Mouse (Mus musculus) thymus, postnatal 4 days (tissue): ENCODE data around the gene Man2b2.

Experiments
- DNase-seq: peaks from one replicate; pipeline ENCODE4 v3.0.0; 2021

Gene Man2b2

GRCm38 (mm10) chr5:36829913-36830879 is at the start of gene Man2b2:
Gene Man2b2, minus strand, starts transcription at chr5:36830653.
- peak; percentile 97 for DNase-seq

DNA sequence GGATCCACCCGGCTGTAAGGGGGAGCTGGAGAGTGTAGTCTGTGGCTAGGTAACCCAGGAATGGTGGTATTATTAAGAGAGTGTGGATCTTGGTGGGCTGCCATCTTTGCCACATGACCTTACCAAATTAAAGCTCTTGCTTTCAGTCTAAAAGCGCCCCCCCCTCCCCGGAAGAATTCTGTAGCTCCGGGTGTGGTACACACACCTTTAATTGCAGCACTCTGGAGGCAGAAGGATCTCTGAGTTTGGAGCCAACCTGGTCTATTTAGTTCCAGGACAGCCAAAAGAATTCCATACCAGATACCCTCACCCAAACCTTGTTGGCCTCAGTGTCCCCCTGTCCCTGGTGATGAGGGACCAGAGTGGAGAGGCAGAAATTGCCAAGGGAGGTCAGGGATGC is 48.3 kb upstream of the Man2b2 start:
- DNase-seq = no peak

DNA sequence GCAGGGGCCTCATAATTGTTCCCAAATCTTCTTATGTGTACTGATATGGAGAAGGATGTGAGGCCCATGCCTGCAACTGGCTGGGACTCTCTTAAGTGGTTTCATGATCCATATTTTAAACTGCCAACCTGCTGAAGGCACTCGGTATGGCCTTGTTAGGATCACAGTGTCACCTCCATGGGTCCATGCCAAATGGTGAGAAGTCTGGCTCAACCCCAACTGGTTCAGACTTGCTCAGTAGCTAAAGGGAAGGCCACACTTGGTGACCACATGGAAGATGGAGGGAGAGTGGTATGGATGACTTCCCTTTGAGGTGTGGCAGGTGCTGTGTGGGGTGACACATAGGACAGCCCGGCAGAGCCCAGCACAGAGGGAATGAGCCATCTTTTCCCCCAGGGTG is 47.2 kb upstream of the Man2b2 start:
- DNase-seq = no peak

DNA sequence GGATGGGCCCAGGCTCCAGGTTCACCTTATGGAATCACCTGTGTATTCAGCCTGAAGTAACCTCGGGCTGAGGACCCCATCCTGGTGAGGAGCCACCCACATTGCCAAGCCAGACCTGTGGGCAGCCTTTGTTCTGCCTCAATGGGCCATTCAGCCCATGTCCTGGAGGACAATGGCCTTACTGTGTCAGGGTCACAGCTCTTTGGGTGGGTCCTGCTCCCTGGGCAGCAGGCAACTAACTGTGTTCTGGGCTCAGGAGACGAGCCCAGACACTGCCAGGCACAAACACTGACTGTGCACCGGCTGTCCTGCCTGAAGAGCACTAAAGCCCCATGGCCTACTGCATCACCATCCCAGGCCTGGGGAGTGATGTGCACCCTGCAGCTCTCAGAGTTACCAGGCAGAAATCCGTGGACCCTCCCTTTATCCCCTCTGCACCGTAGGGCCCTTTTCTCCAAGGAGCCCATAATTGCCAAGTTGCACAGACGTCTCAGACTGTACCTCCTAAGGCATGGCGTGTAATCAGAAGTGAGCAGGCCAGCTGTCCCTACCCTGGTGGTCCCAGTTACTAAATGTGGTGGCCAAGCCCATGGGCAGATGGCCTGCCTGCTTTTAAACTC is 46.4 kb upstream of the Man2b2 start:
- no peak for DNase-seq

DNA sequence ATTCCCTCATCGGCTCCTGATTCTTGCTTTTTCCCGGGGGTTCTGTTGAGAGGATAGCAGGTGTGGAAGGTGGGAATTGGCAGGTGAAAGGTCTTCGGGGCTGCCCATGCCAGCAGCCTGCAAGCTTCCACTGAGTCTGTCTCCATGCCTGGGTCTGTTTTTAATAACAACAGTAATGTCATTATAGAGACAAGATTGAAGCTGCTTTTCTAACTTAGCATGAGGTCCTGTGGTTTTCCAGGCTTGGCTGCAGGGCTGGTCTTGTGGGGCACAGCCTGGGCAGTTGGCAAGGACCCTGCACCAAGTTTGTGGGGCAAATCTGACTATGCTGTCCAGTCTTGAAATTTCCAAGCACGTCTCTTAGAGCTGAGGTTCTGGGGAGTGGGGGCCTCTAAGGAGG is 45.5 kb upstream of the Man2b2 start:
- no peak for DNase-seq

DNA sequence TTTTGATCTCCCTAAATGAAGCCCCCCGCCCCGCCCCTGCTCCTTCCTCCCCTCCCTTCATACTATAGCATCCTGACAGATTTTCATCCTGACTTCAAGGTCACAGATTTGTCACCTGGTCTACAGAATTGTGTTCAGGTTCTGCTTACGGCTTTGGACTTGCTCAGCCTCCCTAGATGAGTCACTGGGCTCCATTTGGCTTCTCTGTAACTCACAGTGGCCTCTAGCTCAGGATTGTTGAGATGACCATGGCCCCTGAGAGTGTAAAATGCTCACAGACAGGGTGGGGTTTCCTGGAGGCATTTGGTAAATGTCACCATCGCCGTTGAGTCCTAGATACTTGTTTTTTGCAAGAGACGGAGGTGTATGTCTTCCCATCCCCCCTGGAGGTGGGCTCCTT is 40.5 kb upstream of the Man2b2 start:
- DNase-seq = no peak

- peak; percentile 40 for DNase-seq
Measured at GRCm38 (mm10) chr5:36869578-36870236, 39.3 kb upstream of the Man2b2 start.

DNA sequence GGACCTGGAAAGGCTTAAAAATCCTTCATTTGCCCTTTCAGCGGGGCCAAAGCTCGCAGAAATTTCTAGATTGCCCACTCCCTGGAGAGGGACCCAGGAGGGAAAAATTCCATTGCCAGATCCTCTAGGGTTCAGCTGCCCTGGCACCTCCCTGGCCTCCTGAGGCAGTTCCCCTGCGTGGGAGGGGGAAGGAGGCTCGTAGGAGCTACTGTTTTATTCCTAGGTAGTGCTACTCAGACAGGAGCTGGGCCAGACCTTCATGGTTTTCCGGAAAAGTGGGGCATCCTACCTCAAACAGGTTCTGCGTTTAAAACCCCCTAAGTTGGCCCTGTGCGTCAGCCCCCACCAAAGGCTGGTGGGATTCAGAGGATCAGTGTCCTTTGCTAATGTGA is 38.7 kb upstream of the Man2b2 start:
- no peak for DNase-seq

- DNase-seq = peak; percentile 13
Measured at GRCm38 (mm10) chr5:36868266-36869090, 38.0 kb upstream of the Man2b2 start, which contains the start of gene Ppp2r2c. Gene Ppp2r2c, plus strand, starts transcription at chr5:36868513.

DNA sequence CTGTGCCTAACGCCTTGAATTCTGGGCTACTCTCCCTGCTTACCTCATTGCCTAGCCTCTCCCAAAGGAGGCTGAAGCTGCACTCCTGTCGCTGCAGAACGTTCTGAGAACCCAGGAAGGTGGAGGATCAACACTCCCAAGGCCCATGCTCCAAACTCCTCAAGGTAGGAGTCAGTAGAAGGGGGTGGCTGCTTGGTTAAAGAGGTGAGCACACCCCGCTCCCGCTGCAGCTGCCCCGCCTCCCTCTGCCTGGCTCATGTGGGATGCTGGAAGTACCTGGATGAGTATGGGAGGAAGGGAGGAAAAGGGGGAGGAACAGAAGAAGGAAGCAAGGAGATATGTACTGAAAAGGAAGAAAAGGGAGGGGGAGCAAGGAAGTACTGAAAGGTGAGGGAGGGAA is 37.1 kb upstream of the Man2b2 start:
- no peak for DNase-seq

DNA sequence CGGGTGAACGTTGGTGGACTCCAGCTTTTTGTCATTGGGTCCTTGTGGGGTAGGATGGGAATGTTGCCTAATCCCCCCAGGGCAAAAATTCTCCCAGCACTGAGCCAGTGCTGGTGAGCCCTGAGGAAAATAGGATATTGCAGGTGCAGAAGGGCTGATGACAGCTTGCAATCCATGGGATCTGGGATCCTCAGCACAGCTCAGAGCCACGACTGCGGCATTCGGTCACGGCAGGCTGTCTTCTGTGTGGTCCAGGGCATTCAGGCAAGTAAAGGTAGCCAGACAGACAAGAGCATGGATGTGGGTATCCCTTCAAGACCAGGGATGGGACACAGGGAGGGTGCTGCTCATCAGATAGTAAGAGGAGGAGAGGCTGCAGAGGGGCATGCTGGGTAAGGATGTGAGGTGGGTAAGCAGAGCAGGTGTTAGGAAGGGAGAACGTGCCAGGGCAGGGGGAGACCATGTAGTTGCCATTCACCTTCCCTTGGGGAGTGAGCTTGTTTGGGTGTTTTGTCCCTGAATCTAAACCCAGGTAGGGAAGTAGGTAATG is 36.3 kb upstream of the Man2b2 start:
- no peak for DNase-seq

GRCm38 (mm10) chr5:36861084-36861483 is 30.6 kb upstream of the Man2b2 start:
- peak; percentile 16 for DNase-seq

DNA sequence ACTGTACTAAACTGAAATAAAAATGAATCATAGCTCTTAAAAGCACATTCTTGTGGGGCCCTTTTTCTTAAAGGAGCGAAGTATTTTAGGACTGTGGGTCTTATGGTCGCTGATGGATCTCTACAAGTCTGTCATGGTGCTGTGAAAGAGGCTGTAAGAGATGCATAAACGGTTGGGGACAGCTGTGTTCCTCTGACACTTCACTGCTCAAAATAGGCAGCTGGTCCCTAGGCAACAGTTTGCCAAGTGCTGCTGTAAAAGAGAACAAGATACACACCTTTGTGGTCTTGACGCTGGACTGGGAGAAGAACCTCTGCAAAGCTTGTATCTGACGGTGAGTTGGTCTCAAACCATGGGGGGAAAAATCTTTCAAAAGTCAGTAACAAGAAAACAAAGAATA is 27.1 kb upstream of the Man2b2 start:
- no peak for DNase-seq

- no peak for DNase-seq
Measured at GRCm38 (mm10) chr5:36856529-36856928, 26.1 kb upstream of the Man2b2 start.

GRCm38 (mm10) chr5:36855180-36855579 is 24.7 kb upstream of the Man2b2 start:
- no peak for DNase-seq

DNA sequence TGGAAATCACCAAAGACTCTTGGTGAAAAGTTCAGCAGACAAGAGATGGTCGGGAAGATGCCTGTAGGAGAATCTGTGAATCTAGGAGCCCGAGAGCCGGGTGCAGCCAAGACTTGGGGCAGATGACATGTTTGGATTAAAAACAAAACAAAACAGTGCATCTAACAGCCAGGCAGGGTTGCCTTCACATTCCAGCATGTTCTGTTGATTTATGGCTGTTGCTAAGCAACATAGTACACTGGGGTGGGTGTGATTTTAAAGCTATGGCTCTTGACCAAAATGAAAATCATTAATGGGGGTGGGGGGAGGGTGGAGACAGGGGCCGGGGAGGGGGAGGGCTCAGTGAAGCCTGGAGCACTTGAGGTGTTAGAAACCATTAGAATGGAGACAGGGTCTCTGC is 21.1 kb upstream of the Man2b2 start:
- DNase-seq = no peak

DNA sequence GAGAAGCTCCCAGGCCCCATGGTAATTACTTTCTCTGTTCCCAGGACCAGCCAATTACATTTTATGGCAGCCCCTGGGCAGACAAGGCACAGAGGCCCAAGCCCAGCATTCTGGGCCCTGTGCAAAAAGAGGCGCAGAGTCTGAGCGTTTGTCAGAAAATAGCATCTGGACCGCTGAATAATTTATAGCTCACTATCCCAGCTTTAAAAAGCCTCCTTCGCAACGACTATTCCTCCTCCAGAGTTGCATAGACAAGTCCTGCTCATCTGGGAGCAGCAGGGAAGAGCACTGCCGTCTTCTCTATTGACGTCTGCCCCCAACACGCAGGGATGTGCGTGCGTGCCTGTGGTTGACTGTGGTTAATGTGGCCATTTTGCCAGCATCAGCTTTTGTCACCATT is 14.0 kb upstream of the Man2b2 start:
- DNase-seq = no peak

DNA sequence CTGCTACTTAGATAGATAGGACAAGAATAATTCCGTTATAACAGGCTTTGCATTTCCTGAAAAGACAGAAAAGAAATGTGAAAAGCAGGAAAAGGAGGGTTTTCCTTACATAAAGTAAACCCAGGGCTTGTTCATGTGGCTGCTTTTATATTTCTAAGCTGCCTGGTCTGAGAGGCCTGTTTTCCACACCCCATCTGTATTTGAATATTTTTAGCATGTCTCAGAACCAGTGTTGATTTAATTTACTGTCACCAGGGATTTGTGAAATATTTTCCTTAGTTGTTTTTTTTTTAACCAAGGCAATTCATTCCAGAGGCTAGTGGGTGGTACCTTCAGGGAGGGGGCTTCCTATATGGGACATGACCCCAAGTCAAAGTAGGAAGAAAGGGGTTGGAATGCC is 11.2 kb upstream of the Man2b2 start:
- no peak for DNase-seq

DNA sequence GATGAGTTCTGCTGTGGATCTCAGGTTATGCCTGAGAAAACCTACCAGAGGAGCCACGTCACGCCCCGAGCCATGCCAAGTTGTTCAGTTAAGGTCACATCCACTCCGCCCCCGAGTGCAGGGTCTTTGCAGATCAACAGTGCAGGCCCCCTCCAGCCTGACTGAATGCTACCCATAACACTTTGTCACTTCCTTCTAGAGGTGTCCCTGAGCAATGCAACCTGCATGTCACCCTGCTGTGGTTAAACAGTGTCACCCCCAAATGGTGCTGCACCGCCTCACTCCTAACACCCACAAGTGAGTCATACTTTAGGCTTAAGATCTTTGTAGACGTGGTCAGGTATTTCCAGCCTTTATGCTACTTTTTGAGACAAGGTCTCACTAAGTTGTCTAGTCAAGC is 9.6 kb upstream of the Man2b2 start:
- DNase-seq = no peak

- DNase-seq = no peak
Measured at GRCm38 (mm10) chr5:36839602-36840001, 9.1 kb upstream of the Man2b2 start.

GRCm38 (mm10) chr5:36839032-36839431 is 8.6 kb upstream of the Man2b2 start:
- DNase-seq = no peak

DNA sequence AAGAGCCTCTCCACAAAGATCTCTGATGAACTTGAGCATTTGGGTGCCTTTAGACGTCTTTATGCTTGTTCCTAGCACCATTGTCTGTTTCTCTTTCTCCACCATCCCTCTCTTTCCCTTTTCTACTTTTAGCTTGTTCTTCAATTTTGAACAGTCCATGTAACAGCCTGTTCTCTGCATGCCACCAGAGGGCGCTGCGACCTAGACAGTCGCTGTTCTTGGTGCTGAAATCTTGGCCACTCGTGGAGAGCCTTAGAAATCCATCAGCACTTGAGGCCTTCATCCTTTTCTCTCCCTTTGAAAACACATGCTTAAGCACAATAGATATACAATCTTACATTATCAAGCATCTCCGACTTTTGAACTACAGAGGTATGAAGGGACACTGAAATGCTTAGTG is 5.5 kb upstream of the Man2b2 start:
- DNase-seq = peak; percentile 88

DNA sequence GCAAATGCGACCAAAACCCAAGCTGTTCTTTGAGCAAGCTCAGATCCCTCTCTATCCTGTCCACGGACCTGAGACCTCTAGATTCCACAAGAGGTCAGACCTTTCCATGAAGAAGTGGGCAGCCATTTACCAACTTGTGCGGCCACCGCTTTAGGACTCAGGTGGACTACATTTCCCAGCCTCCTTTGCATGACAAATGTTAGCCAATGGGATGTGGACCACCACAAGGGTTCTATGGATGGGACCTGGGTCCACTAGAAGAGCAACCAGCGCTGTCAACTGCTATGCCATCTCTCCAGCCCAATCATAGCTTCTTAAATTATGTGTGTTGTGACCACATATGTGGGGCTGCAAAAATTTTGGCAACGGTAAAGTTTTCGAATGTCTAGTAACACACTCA is 819 bp upstream of the Man2b2 start:
- DNase-seq = no peak
